Mouse (Mus musculus) brain, embryonic 14.5 days (tissue): Measurements from ENCODE around the gene Sox5.

Experiments
- CTCF ChIP-seq: fragments of 200-500 bp; IDR thresholded peaks from 2 replicates; pipeline ENCODE4 v1.5.1; 2012; ENCODE audit warnings: inconsistent platforms, mild to moderate bottlenecking, moderate library complexity, borderline replicate concordance; ENCODE audit not compliant: insufficient read depth, insufficient read length; ENCODE audit errors: extremely low read depth
- POLR2A ChIP-seq: fragments of 200-500 bp; IDR thresholded peaks from 2 replicates; pipeline ENCODE4 v1.6.1; 2012; ENCODE audit warnings: mild to moderate bottlenecking, inconsistent platforms, borderline replicate concordance; ENCODE audit not compliant: poor library complexity, insufficient read depth, insufficient read length, severe bottlenecking; ENCODE audit errors: extremely low read depth

- TF ChIP-seq CTCF (no peak), POLR2A (no peak)
Observed at GRCm38 (mm10) chr6:144016929-144017328, 764.8 kb downstream of the Sox5 start.
